Mouse (Mus musculus) stomach, postnatal 0 days (tissue): ENCODE data around the gene Aurkb.
A peak's percentile ranks its signal among the peaks of the same experiment; 100 is the strongest.

Experiments used
- CTCF ChIP-seq: IDR thresholded peaks from 2 replicates; pipeline ENCODE4 v1.5.1; 2016; ENCODE audit warnings: antibody characterized with exemption, low read depth, mild to moderate bottlenecking, moderate library complexity
- EP300 ChIP-seq: optimal IDR thresholded peaks from 2 replicates; pipeline ENCODE3; 2016; ENCODE audit warnings: antibody characterized with exemption

DNA sequence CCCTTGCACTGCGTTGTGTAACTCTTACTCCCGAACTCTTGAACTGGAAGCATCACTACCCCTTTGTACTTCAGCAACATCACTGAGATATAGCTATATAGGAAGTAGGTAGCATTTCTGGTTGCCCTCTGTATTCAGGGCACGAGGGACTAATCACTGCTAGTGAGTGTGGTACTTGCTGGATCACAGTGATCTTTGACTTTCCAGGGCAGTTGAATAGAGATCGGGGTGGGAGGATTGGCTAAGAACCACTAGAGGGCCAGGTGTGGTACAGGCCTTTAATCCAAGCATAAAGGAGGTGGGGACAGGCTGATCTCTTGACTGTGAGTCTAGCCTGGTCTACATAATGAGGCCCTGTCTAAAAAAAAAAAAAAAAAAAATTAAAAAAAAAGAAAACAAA is 47.4 kb downstream of the Aurkb start:
- TF ChIP-seq CTCF (peak; percentile 48), EP300 (no peak)
